Mouse (Mus musculus) A20 (cell line): ENCODE data around the gene Vmn1r114.
"Not testable (repeated sequence)": the region's sequence is repeated elsewhere in the genome, so short reads cannot be mapped to it uniquely, and the experiment has no call there.

Experiments
- DNase-seq: peaks from one replicate; pipeline ENCODE4 v3.0.0-alpha.2; 2011; ENCODE audit warnings: low read depth, low spot score

Vmn1r114 gene

GRCm38 (mm10) chr7:20812086-20812485 is at the start of gene Vmn1r114:
Gene Vmn1r114 (minus strand): TSS chr7:20812186.
- DNase-seq = not testable (repeated sequence)

GRCm38 (mm10) chr7:20844885-20845284 is 32.9 kb upstream of the Vmn1r114 start, which contains the start of gene Vmn1r115:
Gene Vmn1r115 (minus strand): TSS chr7:20844985.
- DNase-seq = not testable (repeated sequence)

- not testable (repeated sequence) for DNase-seq
Measured at GRCm38 (mm10) chr7:20786985-20787384, 25.0 kb downstream of the Vmn1r114 start, which contains the start of gene Vmn1r113. Gene Vmn1r113 (plus strand): TSS chr7:20787285.

GRCm38 (mm10) chr7:20770885-20771284 is 41.1 kb downstream of the Vmn1r114 start, which contains the start of gene Vmn1r112:
Gene Vmn1r112 (plus strand): TSS chr7:20771185.
- DNase-seq = not testable (repeated sequence)
